Mouse (Mus musculus): ENCODE results near the gene Olfr1152.

Gene Olfr1152

GRCm38 (mm10) chr2:87866192-87866591 is at the start of gene Olfr1152:
Gene Olfr1152, plus strand, starts transcription at chr2:87866492.
- no peak for DNase-seq (ENCODE audit: low read depth, low spot score)
- no peaks in the 10 kb centered on the region for H3K36me3 ChIP-seq (ENCODE audit: control insufficient read depth, insufficient read depth, low read length, poor library complexity, severe bottlenecking)

GRCm38 (mm10) chr2:87830233-87830632 is 36.1 kb upstream of the Olfr1152 start, which contains the start of gene Olfr1148:
Gene Olfr1148, plus strand, starts transcription at chr2:87830533.
- no peak for DNase-seq (ENCODE audit: low read depth, low spot score)
- no peaks in the 10 kb centered on the region for H3K36me3 ChIP-seq (ENCODE audit: control insufficient read depth, insufficient read depth, low read length, poor library complexity, severe bottlenecking)

More at GRCm38 (mm10) chr2:87866192-87866591, at the start of gene Olfr1152:
- H3K27me3 ChIP-seq (ENCODE audit: control insufficient read depth, insufficient read depth, low read length, poor library complexity, severe bottlenecking) = no peaks in the 10 kb centered on the region

GRCm38 (mm10) chr2:87843693-87844092 is 22.6 kb upstream of the Olfr1152 start, which contains the start of gene Olfr1150-ps1:
Gene Olfr1150-ps1, plus strand, starts transcription at chr2:87843993.
- DNase-seq (ENCODE audit: low read depth, low spot score) = no peak
- Histone ChIP-seq H3K36me3 (ENCODE audit: control insufficient read depth, insufficient read depth, low read length, poor library complexity, severe bottlenecking) (no peaks in the 10 kb centered on the region), H3K27me3 (ENCODE audit: control insufficient read depth, insufficient read depth, low read length, poor library complexity, severe bottlenecking) (no peaks in the 10 kb centered on the region)

More at GRCm38 (mm10) chr2:87830233-87830632, 36.1 kb upstream of the Olfr1152 start, which contains the start of gene Olfr1148:
- no peaks in the 10 kb centered on the region for H3K27me3 ChIP-seq (ENCODE audit: control insufficient read depth, insufficient read depth, low read length, poor library complexity, severe bottlenecking)

- no peak for DNase-seq (ENCODE audit: low read depth, low spot score)
- no peaks in the 10 kb centered on the region for H3K36me3 ChIP-seq (ENCODE audit: control insufficient read depth, insufficient read depth, low read length, poor library complexity, severe bottlenecking)
- H3K27me3 ChIP-seq (ENCODE audit: control insufficient read depth, insufficient read depth, low read length, poor library complexity, severe bottlenecking) = no peaks in the 10 kb centered on the region
Observed at GRCm38 (mm10) chr2:87855562-87855961, 10.7 kb upstream of the Olfr1152 start, which contains the start of gene Olfr1151. Gene Olfr1151, plus strand, starts transcription at chr2:87855862.

GRCm38 (mm10) chr2:87894662-87895061 is 28.4 kb downstream of the Olfr1152 start, which contains the start of gene Olfr1153:
Gene Olfr1153, plus strand, starts transcription at chr2:87894962.
- H3K27me3 ChIP-seq (ENCODE audit: control insufficient read depth, insufficient read depth, low read length, poor library complexity, severe bottlenecking) = no peaks in the 10 kb centered on the region
- H3K36me3 ChIP-seq (ENCODE audit: control insufficient read depth, insufficient read depth, low read length, poor library complexity, severe bottlenecking) = no peaks in the 10 kb centered on the region
- DNase-seq (ENCODE audit: low read depth, low spot score) = no peak

GRCm38 (mm10) chr2:87905066-87905465 is 38.8 kb downstream of the Olfr1152 start, which contains the start of gene Olfr1154:
Gene Olfr1154, minus strand, starts transcription at chr2:87905166.
- Histone ChIP-seq H3K27me3 (ENCODE audit: control insufficient read depth, insufficient read depth, low read length, poor library complexity, severe bottlenecking) (no peaks in the 10 kb centered on the region), H3K36me3 (ENCODE audit: control insufficient read depth, insufficient read depth, low read length, poor library complexity, severe bottlenecking) (no peaks in the 10 kb centered on the region)
- no peak for DNase-seq (ENCODE audit: low read depth, low spot score)
